Mouse (Mus musculus) lung, embryonic 15.5 days (tissue): ENCODE data around the gene Arsg. TPM values are rescaled to one million over a fixed set of nuclear protein-coding genes. Genes with fewer than 3 reads are reported as not detected.
A peak's percentile ranks its signal among the peaks of the same experiment; 100 is the strongest.
"Not testable (repeated sequence)": the region's sequence is repeated elsewhere in the genome, so short reads cannot be mapped to it uniquely, and the experiment has no call there.

Source experiments
- ATAC-seq: fragments of 200-750 bp; cut with Nextera tagmentation; 2 replicates; pipeline ENCODE4 v1.8.0; 2017; ENCODE audit warnings: moderate number of reproducible peaks, borderline replicate concordance; ENCODE audit not compliant: low FRiP score, low TSS enrichment; ENCODE audit errors: extremely low read depth
- H3K27ac ChIP-seq: fragments of 300-500 bp; sonication (generic); 2 replicates; pipeline ENCODE4 v1.5.1; 2015; ENCODE audit warnings: moderate library complexity, mild to moderate bottlenecking, inconsistent platforms
- H3K27me3 ChIP-seq: fragments of 300-500 bp; sonication (generic); 2 replicates; pipeline ENCODE4 v1.6.1; 2015; ENCODE audit warnings: inconsistent platforms
- H3K36me3 ChIP-seq: fragments of 300-500 bp; sonication (generic); 2 replicates; pipeline ENCODE4 v1.6.1; 2015; ENCODE audit warnings: inconsistent platforms
- H3K4me1 ChIP-seq: fragments of 300-500 bp; sonication (generic); 2 replicates; pipeline ENCODE4 v1.6.1; 2015; ENCODE audit warnings: inconsistent platforms
- H3K4me2 ChIP-seq: fragments of 300-500 bp; sonication (generic); 2 replicates; pipeline ENCODE4 v1.6.1; 2015; ENCODE audit warnings: inconsistent platforms, mild to moderate bottlenecking, moderate library complexity
- H3K4me3 ChIP-seq: fragments of 300-500 bp; sonication (generic); 2 replicates; pipeline ENCODE4 v1.5.1; 2015; ENCODE audit warnings: mild to moderate bottlenecking, inconsistent platforms
- H3K9ac ChIP-seq: fragments of 300-500 bp; sonication (generic); 2 replicates; pipeline ENCODE4 v1.6.1; 2015; ENCODE audit warnings: inconsistent platforms
- H3K9me3 ChIP-seq: fragments of 300-500 bp; sonication (generic); 2 replicates; pipeline ENCODE4 v1.6.1; 2016; ENCODE audit warnings: inconsistent platforms
- WGBS: fragments of 180-500 bp; shearing (Covaris S2); methylation state at CpG from one replicate; pipeline ENCODE4 v1.1.7; 2015; 5-methylcytosine and 5-hydroxymethylcytosine counted together
- microRNA-seq: library from miRNA; unstranded; fragments of <30 nt; microRNA quantifications from one replicate; pipeline ENCODE4, GENCODE M21; 2016
- polyA plus RNA-seq: library from polyadenylated mRNA; unstranded; fragments of >200 nt; fragmentation: Nextera tagmentation; extraction: Ambion mirVana; gene quantifications from 2 replicates; pipeline ENCODE4 v1.2.1, GENCODE M21; 2015

Arsg gene
- polyA plus RNA-seq, 1 experiment from 2014 or later: 4.2 TPM

DNA sequence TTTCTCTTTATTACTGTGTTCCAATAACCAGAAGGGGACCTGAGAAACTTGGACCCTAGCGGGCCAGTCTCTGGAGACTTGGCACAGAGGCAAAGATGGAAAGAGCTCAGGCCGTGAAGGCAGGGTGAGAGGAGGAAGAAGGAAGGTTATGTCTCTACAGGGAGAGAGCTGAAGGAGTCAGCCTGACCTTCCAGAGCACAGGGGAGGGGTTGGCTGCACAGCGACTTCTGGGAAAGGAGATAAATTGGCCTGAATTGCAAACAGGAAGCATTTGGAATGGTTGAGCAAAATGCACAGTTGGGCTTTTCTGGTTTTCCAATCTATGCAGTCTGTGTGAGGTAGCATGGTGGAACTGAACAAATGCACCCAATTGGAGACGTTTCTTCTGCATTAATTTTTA, 143.6 kb downstream of the Arsg start:
- Histone ChIP-seq H3K36me3 (no peaks in the 10 kb centered on the region), H3K27me3 (no peaks in the 10 kb centered on the region), H3K4me1 (peaks cover 21% of the 10 kb centered on the region; the same call in 1 of the 2 replicates), H3K9ac (no peak overlapping the region), H3K9me3 (no peaks in the 10 kb centered on the region), H3K4me3 (no peak overlapping the region), H3K27ac (no peak overlapping the region), H3K4me2 (no peak overlapping the region)
- 42% methylated on average over 4 of the region's 4 CpGs for WGBS
- ATAC-seq: no peak

DNA sequence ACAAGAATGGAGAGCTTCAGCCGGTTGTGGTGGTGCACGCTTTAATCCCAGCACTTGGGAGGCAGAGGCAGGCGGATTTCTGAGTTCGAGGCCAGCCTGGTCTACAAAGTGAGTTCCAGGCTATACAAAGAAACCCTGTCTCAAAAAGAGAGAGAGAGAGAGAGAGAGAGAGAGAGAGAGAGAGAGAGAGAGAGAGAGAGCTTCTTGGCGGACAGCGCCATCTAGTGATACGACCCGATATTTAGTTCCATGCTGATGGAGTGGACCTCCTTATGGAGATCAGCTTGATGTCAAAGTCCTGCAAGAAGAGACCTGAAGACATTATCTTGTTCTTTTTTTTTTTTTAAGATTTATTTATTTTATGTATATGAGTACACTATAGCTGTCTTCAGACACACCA, 145.9 kb downstream of the Arsg start:
- ATAC-seq, H3K9ac ChIP-seq, H3K9me3 ChIP-seq, H3K27me3 ChIP-seq, H3K4me3 ChIP-seq, H3K27ac ChIP-seq, H3K4me2 ChIP-seq, H3K36me3 ChIP-seq: not testable (repeated sequence)
- WGBS: 38% methylated on average over 8 of the region's 8 CpGs
- peaks cover 23% of the 10 kb centered on the region for H3K4me1 ChIP-seq

DNA sequence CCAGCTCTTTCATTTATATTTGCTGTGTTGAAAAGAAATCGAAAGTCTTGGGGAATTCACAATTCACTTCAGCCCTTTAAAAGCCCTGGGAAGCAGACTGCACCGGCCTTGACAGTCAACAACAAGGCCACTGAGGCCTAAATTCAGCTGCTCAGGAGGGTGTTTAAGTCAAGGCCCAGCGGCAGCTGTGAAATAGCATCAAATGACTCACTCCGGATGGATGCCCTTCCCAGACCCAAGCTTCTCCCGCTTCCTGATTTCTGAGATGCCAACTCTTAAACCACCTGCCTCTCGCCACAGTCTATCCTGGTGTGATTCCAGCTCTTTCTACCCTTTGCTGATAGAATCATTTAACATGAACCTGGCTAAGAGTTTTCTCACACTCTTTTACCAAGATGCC, 147.2 kb downstream of the Arsg start:
- H3K9me3 ChIP-seq: no peaks in the 10 kb centered on the region
- H3K36me3 ChIP-seq: no peaks in the 10 kb centered on the region
- H3K4me3 ChIP-seq: no peak overlapping the region
- 73% methylated on average over 6 of the region's 6 CpGs for WGBS
- no peak overlapping the region for H3K4me2 ChIP-seq
- H3K27ac ChIP-seq: no peak overlapping the region
- H3K4me1 ChIP-seq: peaks cover 23% of the 10 kb centered on the region
- no peak overlapping the region for H3K9ac ChIP-seq
- no peak for ATAC-seq
- H3K27me3 ChIP-seq: no peaks in the 10 kb centered on the region

DNA sequence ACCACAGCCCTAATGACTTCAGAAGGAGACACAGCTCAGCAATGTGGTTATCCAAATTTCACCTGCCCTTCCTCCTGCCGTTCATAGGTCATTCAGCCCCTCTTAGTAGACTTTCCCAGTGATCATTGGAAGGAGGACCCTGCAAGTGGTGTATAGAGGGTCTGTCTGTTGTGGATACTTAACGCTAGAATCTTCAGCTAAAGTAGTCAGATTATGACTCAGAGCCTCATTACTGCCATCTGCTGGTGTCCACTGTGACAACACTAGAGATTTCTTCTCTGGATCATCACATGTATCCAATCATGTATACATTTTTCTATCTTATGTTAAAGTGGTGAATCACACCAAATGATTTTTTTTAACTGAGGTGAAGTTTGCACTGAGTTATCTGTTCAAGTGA, 148.0 kb downstream of the Arsg start:
- H3K27ac ChIP-seq: no peak overlapping the region
- 10% methylated on average over 2 of the region's 2 CpGs for WGBS

DNA sequence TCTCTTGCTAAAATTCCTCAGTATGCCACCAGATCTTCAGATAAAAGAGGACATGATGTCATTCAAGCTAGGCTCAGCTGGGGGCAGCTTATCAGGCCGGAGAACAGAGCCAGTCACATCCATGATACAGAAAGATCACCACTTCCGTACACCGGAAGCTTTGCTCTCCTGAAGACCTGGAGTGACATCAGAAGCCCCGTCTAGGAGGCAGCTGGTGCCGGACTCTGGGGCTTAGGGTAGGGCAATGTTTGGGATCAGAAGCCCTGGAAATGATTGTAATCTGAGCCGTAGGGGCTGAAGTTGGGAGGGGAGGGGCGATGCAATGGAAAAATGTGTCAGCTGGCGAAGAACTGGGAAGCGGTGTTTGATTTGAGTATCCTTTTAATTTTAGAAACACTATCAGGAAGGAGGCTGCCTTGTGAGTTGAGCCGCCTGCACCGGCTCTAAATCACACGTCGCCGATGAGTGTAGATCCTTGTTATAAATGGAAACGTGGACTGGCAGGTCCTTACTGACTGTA, 149.4 kb downstream of the Arsg start:
- Histone ChIP-seq H3K4me3 (peak overlapping the region; percentile 27), H3K4me2 (peak overlapping the region; percentile 57), H3K9ac (peak overlapping the region; percentile 29; the same call in 1 of the 2 replicates), H3K36me3 (no peaks in the 10 kb centered on the region), H3K27ac (no peak overlapping the region), H3K9me3 (no peaks in the 10 kb centered on the region), H3K27me3 (no peaks in the 10 kb centered on the region), H3K4me1 (peaks cover 14% of the 10 kb centered on the region)
- 4% methylated on average over 15 of the region's 15 CpGs for WGBS
- peak; percentile 53; the same call in 1 of the 2 replicates for ATAC-seq

More for the DNA sequence above, 148.0 kb downstream of the Arsg start:
- H3K27me3 ChIP-seq: no peaks in the 10 kb centered on the region
- no peaks in the 10 kb centered on the region for H3K9me3 ChIP-seq
- peaks cover 23% of the 10 kb centered on the region for H3K4me1 ChIP-seq
- no peak overlapping the region for H3K4me3 ChIP-seq
- no peak overlapping the region for H3K4me2 ChIP-seq
- no peaks in the 10 kb centered on the region for H3K36me3 ChIP-seq
- ATAC-seq: no peak
- no peak overlapping the region for H3K9ac ChIP-seq

Small RNA genes within 50 kb of the gene (microRNA-seq; reads per million reads assigned to microRNA genes)
- gene Gm25540: not detected

Other genes with a start within 250 kb of the Arsg start
- 1.3 and 1.7 TPM in 2 replicates for gene Rgs9, start 175.2 kb upstream of the Arsg start, polyA plus RNA-seq
- gene Gna13, start 110.5 kb upstream of the Arsg start, polyA plus RNA-seq: 25.5 and 27.8 TPM in 2 replicates
- gene 9930022D16Rik, start 59.5 kb upstream of the Arsg start, polyA plus RNA-seq: not detected in 2 replicates
- 41.4 and 44.2 TPM in 2 replicates for gene Amz2, start 47.4 kb upstream of the Arsg start, polyA plus RNA-seq
- 4.4 and 4.6 TPM in 2 replicates for gene Slc16a6, start 224 bp downstream of the Arsg start, polyA plus RNA-seq
- gene Wipi1, start 138.6 kb downstream of the Arsg start, polyA plus RNA-seq: 42.1 and 44.6 TPM in 2 replicates
- 388 and 400 TPM in 2 replicates for gene Prkar1a, start 176.0 kb downstream of the Arsg start, polyA plus RNA-seq
- gene Fam20a, start 248.9 kb downstream of the Arsg start, polyA plus RNA-seq: 3.2 TPM in 2 replicates